Mouse (Mus musculus) lung, embryonic 14.5 days (tissue): ENCODE data around the gene Terb1. TPM values are rescaled to one million over a fixed set of nuclear protein-coding genes. Genes with fewer than 3 reads are reported as not detected.

ENCODE experiments used
- ATAC-seq: fragments of 200-750 bp; cut with Nextera tagmentation; 2 replicates; pipeline ENCODE4 v1.8.0; 2017; ENCODE audit warnings: mild to moderate bottlenecking, moderate TSS enrichment, moderate library complexity; ENCODE audit not compliant: insufficient read depth
- DNase-seq: peaks from one replicate; pipeline ENCODE4 v3.0.0-alpha.2; 2015
- H3K27ac ChIP-seq: fragments of 300-500 bp; sonication (generic); 2 replicates; pipeline ENCODE4 v1.5.1; 2014; ENCODE audit warnings: low read depth, mild to moderate bottlenecking, moderate library complexity
- H3K27me3 ChIP-seq: fragments of 300-500 bp; sonication (generic); 2 replicates; pipeline ENCODE4 v1.6.1; 2014; ENCODE audit warnings: low read length, control low read depth; ENCODE audit not compliant: insufficient read depth
- H3K36me3 ChIP-seq: fragments of 300-500 bp; sonication (generic); 2 replicates; pipeline ENCODE4 v1.6.1; 2014; ENCODE audit warnings: control low read depth; ENCODE audit not compliant: insufficient read depth
- H3K4me1 ChIP-seq: fragments of 300-500 bp; sonication (generic); 2 replicates; pipeline ENCODE4 v1.6.1; 2014; ENCODE audit warnings: antibody characterized with exemption, control low read depth; ENCODE audit not compliant: insufficient read depth
- H3K4me2 ChIP-seq: fragments of 300-500 bp; sonication (generic); 2 replicates; pipeline ENCODE4 v1.6.1; 2014; ENCODE audit warnings: mild to moderate bottlenecking
- H3K4me3 ChIP-seq: fragments of 300-500 bp; sonication (generic); 2 replicates; pipeline ENCODE4 v1.5.1; 2014; ENCODE audit warnings: low read depth, low read length
- H3K9ac ChIP-seq: fragments of 300-500 bp; sonication (generic); 2 replicates; pipeline ENCODE4 v1.6.1; 2014
- H3K9me3 ChIP-seq: fragments of 300-500 bp; sonication (generic); 2 replicates; pipeline ENCODE4 v1.6.1; 2016; ENCODE audit warnings: low read depth, low read length, control low read depth
- CTCF ChIP-seq: IDR thresholded peaks from 2 replicates; pipeline ENCODE4 v1.5.1; 2016; ENCODE audit warnings: antibody characterized with exemption, low read depth
- WGBS: fragments of 180-500 bp; shearing (Covaris S2); extraction: QIAGEN DNeasy Blood & Tissue Kit; methylation state at CpG from one replicate; pipeline ENCODE4 v1.1.7; 2014; 5-methylcytosine and 5-hydroxymethylcytosine counted together
- polyA plus RNA-seq: library from polyadenylated mRNA; unstranded; fragments of >200 nt; fragmentation: Nextera tagmentation; extraction: Ambion mirVana; gene quantifications from 2 replicates; pipeline ENCODE4 v1.2.1, GENCODE M21; 2014

The Terb1 gene
- polyA plus RNA-seq, 1 experiment from 2014 or later, result 0.14 TPM

GRCm38 (mm10) chr8:104467463-104467862 lies 42.2 kb downstream of the Terb1 start:
- Histone ChIP-seq H3K9me3 (no peaks in the 10 kb centered on the region), H3K9ac (no peak overlapping the region), H3K27ac (no peak overlapping the region), H3K4me3 (no peak overlapping the region), H3K27me3 (no peaks in the 10 kb centered on the region), H3K4me2 (no peak overlapping the region), H3K36me3 (no peaks in the 10 kb centered on the region), H3K4me1 (no peaks in the 10 kb centered on the region)
- ATAC-seq, result no peak
- 69% methylated on average over 2 of the region's 2 CpGs for WGBS
- TF ChIP-seq CTCF, result no peak
- no peak for DNase-seq

GRCm38 (mm10) chr8:104452177-104452576 lies 57.5 kb downstream of the Terb1 start:
- DNase-seq (no peak), ATAC-seq (no peak)
- no peak for TF ChIP-seq CTCF
- H3K36me3 ChIP-seq, result no peaks in the 10 kb centered on the region
- no peak overlapping the region for H3K4me3 ChIP-seq
- WGBS, result 81% methylated on average over 3 of the region's 3 CpGs
- no peak overlapping the region for H3K9ac ChIP-seq
- no peaks in the 10 kb centered on the region for H3K9me3 ChIP-seq
- no peaks in the 10 kb centered on the region for H3K4me1 ChIP-seq
- no peaks in the 10 kb centered on the region for H3K27me3 ChIP-seq
- H3K27ac ChIP-seq, result no peak overlapping the region
- no peak overlapping the region for H3K4me2 ChIP-seq

- Histone ChIP-seq H3K27ac (no peak overlapping the region), H3K4me3 (no peak overlapping the region), H3K4me2 (no peak overlapping the region), H3K36me3 (no peaks in the 10 kb centered on the region), H3K9ac (no peak overlapping the region), H3K4me1 (no peaks in the 10 kb centered on the region), H3K9me3 (no peaks in the 10 kb centered on the region), H3K27me3 (no peaks in the 10 kb centered on the region)
- WGBS, result 78% methylated on average over 3 of the region's 3 CpGs
- DNase-seq (no peak), ATAC-seq (no peak)
- no peak for TF ChIP-seq CTCF
Observed at GRCm38 (mm10) chr8:104448796-104449195, 60.9 kb downstream of the Terb1 start.

GRCm38 (mm10) chr8:104446016-104446415 lies 63.7 kb downstream of the Terb1 start:
- WGBS, result 72% methylated on average over 3 of the region's 3 CpGs
- Histone ChIP-seq H3K4me2 (no peak overlapping the region), H3K4me3 (no peak overlapping the region), H3K27ac (no peak overlapping the region), H3K27me3 (no peaks in the 10 kb centered on the region), H3K9ac (no peak overlapping the region), H3K4me1 (peaks cover 4% of the 10 kb centered on the region; the same call in 1 of the 2 replicates), H3K36me3 (peaks cover under 1% of the 10 kb centered on the region; the same call in 1 of the 2 replicates), H3K9me3 (no peaks in the 10 kb centered on the region)
- ATAC-seq (no peak), DNase-seq (no peak)
- TF ChIP-seq CTCF, result no peak

- ATAC-seq (no peak), DNase-seq (no peak)
- H3K27ac ChIP-seq, result no peak overlapping the region
- H3K4me3 ChIP-seq, result no peak overlapping the region
- H3K4me1 ChIP-seq, result peaks cover 4% of the 10 kb centered on the region; the same call in 1 of the 2 replicates
- no peak overlapping the region for H3K4me2 ChIP-seq
- H3K27me3 ChIP-seq, result no peaks in the 10 kb centered on the region
- TF ChIP-seq CTCF, result no peak
- no peak overlapping the region for H3K9ac ChIP-seq
- H3K9me3 ChIP-seq, result no peaks in the 10 kb centered on the region
- WGBS, result 60% methylated on average over 6 of the region's 6 CpGs
- peaks cover 8% of the 10 kb centered on the region; the same call in 1 of the 2 replicates for H3K36me3 ChIP-seq
Observed at GRCm38 (mm10) chr8:104445248-104445647, 64.5 kb downstream of the Terb1 start.

- Histone ChIP-seq H3K27ac (no peak overlapping the region; the same call in 1 of the 2 replicates), H3K4me3 (peak overlapping the region; percentile 88), H3K9me3 (no peaks in the 10 kb centered on the region), H3K4me2 (peak overlapping the region; percentile 82), H3K36me3 (peaks cover 28% of the 10 kb centered on the region), H3K27me3 (no peaks in the 10 kb centered on the region), H3K4me1 (peaks cover 4% of the 10 kb centered on the region; the same call in 1 of the 2 replicates), H3K9ac (no peak overlapping the region)
- no peak for DNase-seq
- TF ChIP-seq CTCF, result no peak
- whole genome bisulfite sequencing, result 66% methylated on average over 7 of the region's 7 CpGs
- ATAC-seq, result peak; percentile 14; the same call in 1 of the 2 replicates
Observed at GRCm38 (mm10) chr8:104443125-104443679, 66.5 kb downstream of the Terb1 start.

- TF ChIP-seq CTCF, result peak; percentile 86
- Histone ChIP-seq H3K4me2 (peak within 1 kb of the TSS; percentile 82), H3K36me3 (peaks cover 33% of the 10 kb centered on the region), H3K27me3 (no peaks in the 10 kb centered on the region), H3K4me1 (peaks cover 4% of the 10 kb centered on the region; the same call in 1 of the 2 replicates), H3K4me3 (peak within 1 kb of the TSS; percentile 88), H3K9ac (peak within 1 kb of the TSS; percentile 92), H3K27ac (peak within 1 kb of the TSS; percentile 90), H3K9me3 (no peaks in the 10 kb centered on the region)
- peak; percentile 95 for DNase-seq
- under 1% methylated on average over 75 of the region's 75 CpGs for WGBS
- ATAC-seq, result peak; percentile 88
Observed at GRCm38 (mm10) chr8:104442299-104443124, 67.2 kb downstream of the Terb1 start, which contains the start of gene Dync1li2. Gene Dync1li2, minus strand, starts transcription at chr8:104443047.
